Mouse (Mus musculus) cerebellum, adult 2 months (tissue): Measurements from ENCODE around the gene Atp6v1c2. TPM values are rescaled to one million over a fixed set of nuclear protein-coding genes. Genes with fewer than 3 reads are reported as not detected.

Source experiments
- DNase-seq, 2 experiments: peaks; one replicate each; pipeline ENCODE4 v3.0.0; 2021
- H3K27ac ChIP-seq: fragments of 200-500 bp; 2 replicates; pipeline ENCODE4 v1.5.1; 2012; ENCODE audit warnings: low read length, control low read depth, inconsistent platforms; ENCODE audit not compliant: insufficient read depth
- H3K27me3 ChIP-seq: fragments of 200-500 bp; 2 replicates; pipeline ENCODE4 v1.6.1; 2012; ENCODE audit warnings: inconsistent platforms, mild to moderate bottlenecking, low read length, moderate library complexity; ENCODE audit not compliant: control insufficient read depth, insufficient read depth
- H3K4me1 ChIP-seq: fragments of 200-500 bp; 2 replicates; pipeline ENCODE4 v1.6.1; 2011; ENCODE audit warnings: low read length; ENCODE audit not compliant: control insufficient read depth, insufficient read depth
- H3K4me3 ChIP-seq: fragments of 200-500 bp; replicated peaks from 2 replicates; pipeline ENCODE3; 2011; ENCODE audit warnings: mild to moderate bottlenecking, low read depth, low read length, control low read depth; ENCODE audit not compliant: insufficient read depth
- CTCF ChIP-seq: fragments of 200-500 bp; IDR thresholded peaks from 2 replicates; pipeline ENCODE4 v1.5.1; 2011; ENCODE audit warnings: low read depth, mild to moderate bottlenecking, control low read depth, low read length, moderate library complexity, borderline replicate concordance; ENCODE audit not compliant: insufficient read depth
- POLR2A ChIP-seq: fragments of 200-500 bp; IDR thresholded peaks from 2 replicates; pipeline ENCODE4 v1.6.1; 2011; ENCODE audit warnings: low read length, control low read depth, borderline replicate concordance; ENCODE audit not compliant: insufficient read depth
- WGBS: fragments of 180-500 bp; shearing (Covaris S2); methylation state at CpG from one replicate; pipeline ENCODE4 v1.1.7; 2018; 5-methylcytosine and 5-hydroxymethylcytosine counted together
- polyA plus RNA-seq: library from polyadenylated mRNA; depleted of rRNA; stranded (reverse); fragments of >200 nt; gene quantifications from 2 replicates; pipeline ENCODE4 v1.2.3, GENCODE M21; 2012

Gene Atp6v1c2
- polyA plus RNA-seq, 1 experiment, result 0.15 TPM

- no peak overlapping the region for H3K4me3 ChIP-seq
- no peak overlapping the region for H3K27ac ChIP-seq
- no peaks in the 10 kb centered on the region for H3K4me1 ChIP-seq
- TF ChIP-seq CTCF, result no peak
- TF ChIP-seq POLR2A, result no peak
- no peak for DNase-seq
- no peaks in the 10 kb centered on the region; the same call in 1 of the 2 replicates for H3K27me3 ChIP-seq
- 4% methylated on average over 51 of the region's 51 CpGs for WGBS
Observed at GRCm38 (mm10) chr12:17324549-17325470, 4.3 kb downstream of the Atp6v1c2 start.

- TF ChIP-seq POLR2A (no peak), CTCF (no peak)
- H3K4me3 ChIP-seq, result no peak overlapping the region
- H3K27me3 ChIP-seq, result no peaks in the 10 kb centered on the region
- DNase-seq, result no peak
- no peak overlapping the region for H3K27ac ChIP-seq
- 85% methylated on average over 3 of the region's 3 CpGs for WGBS
- no peaks in the 10 kb centered on the region for H3K4me1 ChIP-seq
Observed at GRCm38 (mm10) chr12:17318453-17318852, 10.7 kb downstream of the Atp6v1c2 start.

GRCm38 (mm10) chr12:17317970-17318369, 11.2 kb downstream of the Atp6v1c2 start:
- no peaks in the 10 kb centered on the region for H3K27me3 ChIP-seq
- WGBS, result 68% methylated on average over 4 of the region's 4 CpGs
- no peaks in the 10 kb centered on the region for H3K4me1 ChIP-seq
- no peak overlapping the region for H3K27ac ChIP-seq
- no peak for TF ChIP-seq CTCF
- no peak for TF ChIP-seq POLR2A
- DNase-seq, result no peak
- no peak overlapping the region for H3K4me3 ChIP-seq

- Histone ChIP-seq H3K4me1 (no peaks in the 10 kb centered on the region), H3K27me3 (no peaks in the 10 kb centered on the region), H3K4me3 (no peak overlapping the region), H3K27ac (no peak overlapping the region)
- no peak for TF ChIP-seq CTCF
- TF ChIP-seq POLR2A, result no peak
- no peak for DNase-seq
- 90% methylated on average over 5 of the region's 5 CpGs for WGBS
Observed at GRCm38 (mm10) chr12:17316096-17316495, 13.1 kb downstream of the Atp6v1c2 start.

- Histone ChIP-seq H3K27ac (no peak overlapping the region), H3K27me3 (no peaks in the 10 kb centered on the region; the same call in 1 of the 2 replicates), H3K4me3 (no peak overlapping the region), H3K4me1 (no peaks in the 10 kb centered on the region)
- WGBS, result 22% methylated on average over 16 of the region's 16 CpGs
- TF ChIP-seq POLR2A, result no peak
- no peak for TF ChIP-seq CTCF
- no peak for DNase-seq
Observed at GRCm38 (mm10) chr12:17310852-17311839, 18.0 kb downstream of the Atp6v1c2 start.

- H3K27me3 ChIP-seq, result no peaks in the 10 kb centered on the region; the same call in 1 of the 2 replicates
- DNase-seq, result no peak
- H3K27ac ChIP-seq, result no peak overlapping the region
- 35% methylated on average over 4 of the region's 4 CpGs for WGBS
- no peak overlapping the region for H3K4me3 ChIP-seq
- no peaks in the 10 kb centered on the region for H3K4me1 ChIP-seq
- no peak for TF ChIP-seq POLR2A
- TF ChIP-seq CTCF, result no peak
Observed at GRCm38 (mm10) chr12:17308246-17308645, 20.9 kb downstream of the Atp6v1c2 start.

- 29% methylated on average over 7 of the region's 7 CpGs for WGBS
- Histone ChIP-seq H3K4me3 (no peak overlapping the region), H3K4me1 (no peaks in the 10 kb centered on the region), H3K27ac (no peak overlapping the region), H3K27me3 (no peaks in the 10 kb centered on the region; the same call in 1 of the 2 replicates)
- TF ChIP-seq CTCF, result no peak
- no peak for TF ChIP-seq POLR2A
- no peak for DNase-seq
Observed at GRCm38 (mm10) chr12:17305445-17305844, 23.7 kb downstream of the Atp6v1c2 start.
